Mouse (Mus musculus) liver, embryonic 12.5 days (tissue): Measurements from ENCODE around the gene Fam151a. TPM values are rescaled to one million over a fixed set of nuclear protein-coding genes. Genes with fewer than 3 reads are reported as not detected.
"Not testable (repeated sequence)": the region's sequence is repeated elsewhere in the genome, so short reads cannot be mapped to it uniquely, and the experiment has no call there.

Source experiments
- ATAC-seq: fragments of 200-750 bp; cut with Nextera tagmentation; 2 replicates; pipeline ENCODE4 v1.8.0; 2017; ENCODE audit warnings: moderate number of reproducible peaks, mild to moderate bottlenecking, moderate library complexity
- H3K27ac ChIP-seq: fragments of 300-500 bp; sonication (generic); 2 replicates; pipeline ENCODE4 v1.5.1; 2016; ENCODE audit warnings: mild to moderate bottlenecking
- H3K27me3 ChIP-seq: fragments of 300-500 bp; sonication (generic); replicated peaks from 2 replicates; pipeline ENCODE4 v1.6.1; 2016; ENCODE audit warnings: mild to moderate bottlenecking, moderate library complexity
- H3K36me3 ChIP-seq: fragments of 300-500 bp; sonication (generic); 2 replicates; pipeline ENCODE4 v1.6.1; 2016; ENCODE audit warnings: mild to moderate bottlenecking, moderate library complexity
- H3K4me1 ChIP-seq: fragments of 300-500 bp; sonication (generic); 2 replicates; pipeline ENCODE4 v1.6.1; 2016
- H3K4me2 ChIP-seq: fragments of 300-500 bp; sonication (generic); 2 replicates; pipeline ENCODE4 v1.6.1; 2016; ENCODE audit warnings: mild to moderate bottlenecking, moderate library complexity
- H3K4me3 ChIP-seq: fragments of 300-500 bp; sonication (generic); 2 replicates; pipeline ENCODE4 v1.5.1; 2016; ENCODE audit warnings: mild to moderate bottlenecking, moderate library complexity
- H3K9ac ChIP-seq: fragments of 300-500 bp; sonication (generic); 2 replicates; pipeline ENCODE4 v1.6.1; 2016; ENCODE audit warnings: mild to moderate bottlenecking, moderate library complexity
- H3K9me3 ChIP-seq: fragments of 300-500 bp; sonication (generic); replicated peaks from 2 replicates; pipeline ENCODE4 v1.6.1; 2016; ENCODE audit warnings: mild to moderate bottlenecking, moderate library complexity
- WGBS: fragments of 180-500 bp; shearing (Covaris S2); methylation state at CpG from one replicate; pipeline ENCODE4 v1.1.7; 2016; ENCODE audit not compliant: insufficient replicate concordance; 5-methylcytosine and 5-hydroxymethylcytosine counted together
- polyA plus RNA-seq: library from polyadenylated mRNA; unstranded; fragments of >200 nt; fragmentation: Nextera tagmentation; extraction: Ambion mirVana; gene quantifications from 2 replicates; pipeline ENCODE4 v1.2.1, GENCODE M21; 2016

The Fam151a gene
- polyA plus RNA-seq, 1 experiment from 2014 or later, result not detected

GRCm38 (mm10) chr4:106730814-106731213, 2.9 kb upstream of the Fam151a start, which contains the start of gene Mroh7:
Gene Mroh7, minus strand, starts transcription at chr4:106730925.
- no peak within 1 kb of the TSS for H3K27ac ChIP-seq
- no peak within 1 kb of the TSS for H3K9ac ChIP-seq
- no peaks in the 10 kb centered on the region for H3K4me1 ChIP-seq
- no peak within 1 kb of the TSS for H3K4me3 ChIP-seq
- H3K4me2 ChIP-seq, result no peak within 1 kb of the TSS
- H3K9me3 ChIP-seq, result no peaks in the 10 kb centered on the region
- H3K36me3 ChIP-seq, result no peaks in the 10 kb centered on the region
- 68% methylated on average over 7 of the region's 7 CpGs for whole genome bisulfite sequencing
- ATAC-seq, result no peak
- peaks cover 8% of the 10 kb centered on the region; the same call in 1 of the 2 replicates for H3K27me3 ChIP-seq

DNA sequence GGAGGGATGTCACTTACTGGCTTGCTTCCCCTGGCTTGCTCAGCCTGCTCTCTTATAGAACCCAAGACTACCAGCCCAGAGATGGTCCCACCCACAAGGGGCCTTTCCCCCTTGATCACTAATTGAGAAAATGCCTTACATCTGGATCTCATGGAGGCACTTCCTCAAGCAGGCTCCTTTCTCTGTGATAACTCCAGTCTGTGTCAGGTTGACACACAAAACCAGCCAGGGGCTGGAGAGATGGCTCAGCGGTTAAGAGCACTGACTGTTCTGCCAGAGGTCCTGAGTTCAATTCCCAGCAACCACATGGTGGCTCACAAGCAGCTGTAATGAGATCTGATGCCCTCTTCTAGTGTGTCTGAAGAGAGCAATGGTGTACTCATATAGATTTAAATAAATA, 3.2 kb downstream of the Fam151a start:
- not testable (repeated sequence) for H3K27me3 ChIP-seq, H3K4me3 ChIP-seq, ATAC-seq, H3K9ac ChIP-seq, H3K4me1 ChIP-seq, H3K4me2 ChIP-seq, H3K9me3 ChIP-seq, H3K36me3 ChIP-seq, H3K27ac ChIP-seq
- 73% methylated on average over 1 of the region's 1 CpGs for WGBS

DNA sequence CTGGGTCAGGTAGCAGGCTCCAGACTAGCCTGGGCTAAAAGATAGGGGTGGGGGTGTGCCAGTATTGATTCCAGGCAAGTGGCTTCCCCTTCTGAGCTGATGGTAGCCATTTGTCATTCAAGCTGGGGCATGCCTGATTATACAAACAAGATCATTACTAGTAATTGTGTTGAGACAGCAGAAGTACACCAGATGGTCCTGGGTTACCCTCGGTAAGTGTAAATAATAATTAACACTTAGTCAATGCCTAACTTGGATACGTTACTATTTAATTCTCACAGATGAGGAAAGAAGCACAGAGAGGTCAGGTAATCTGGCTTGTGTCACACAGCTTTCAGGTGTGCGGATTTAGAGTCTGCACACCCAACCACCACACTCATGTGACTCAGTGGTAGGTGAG, 4.2 kb downstream of the Fam151a start:
- Histone ChIP-seq H3K9me3 (no peaks in the 10 kb centered on the region), H3K9ac (no peak overlapping the region), H3K4me3 (no peak overlapping the region), H3K4me1 (no peaks in the 10 kb centered on the region), H3K27me3 (no peaks in the 10 kb centered on the region), H3K4me2 (no peak overlapping the region), H3K36me3 (no peaks in the 10 kb centered on the region), H3K27ac (no peak overlapping the region)
- no peak for ATAC-seq
- WGBS, result 70% methylated on average over 3 of the region's 3 CpGs

DNA sequence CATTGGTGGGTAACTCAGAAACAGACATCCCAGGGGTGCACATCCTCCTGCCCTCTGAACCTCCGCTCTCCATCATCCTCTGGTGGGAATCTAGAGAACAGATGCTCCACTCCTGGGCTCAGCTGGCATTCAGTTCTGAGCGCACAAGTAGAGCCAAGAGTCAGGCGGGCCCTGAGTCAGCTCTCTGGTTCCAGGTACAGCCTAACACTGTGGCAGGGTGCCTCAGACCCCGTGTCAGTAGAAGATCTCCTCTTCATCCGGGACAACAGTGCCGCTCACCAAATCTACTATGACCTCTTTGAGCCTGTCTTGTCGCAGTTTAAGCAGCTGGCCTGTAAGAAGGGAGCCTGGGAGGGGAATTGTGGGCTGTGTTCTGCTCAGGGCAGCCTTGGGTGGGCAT, 12.2 kb downstream of the Fam151a start:
- Histone ChIP-seq H3K4me3 (no peak overlapping the region), H3K9me3 (no peaks in the 10 kb centered on the region), H3K36me3 (peaks cover 22% of the 10 kb centered on the region), H3K4me1 (peaks cover 8% of the 10 kb centered on the region), H3K4me2 (no peak overlapping the region), H3K27me3 (no peaks in the 10 kb centered on the region), H3K27ac (no peak overlapping the region), H3K9ac (no peak overlapping the region)
- no peak for ATAC-seq
- 66% methylated on average over 7 of the region's 7 CpGs for WGBS

- Histone ChIP-seq H3K4me2 (no peak overlapping the region), H3K4me1 (peaks cover 8% of the 10 kb centered on the region), H3K27me3 (no peaks in the 10 kb centered on the region), H3K36me3 (peaks cover 22% of the 10 kb centered on the region), H3K4me3 (no peak overlapping the region), H3K9me3 (no peaks in the 10 kb centered on the region), H3K9ac (no peak overlapping the region), H3K27ac (no peak overlapping the region)
- WGBS, result 71% methylated on average over 1 of the region's 1 CpGs
- no peak for ATAC-seq
Measured at GRCm38 (mm10) chr4:106747001-106747580, 13.4 kb downstream of the Fam151a start.

- peaks cover 36% of the 10 kb centered on the region for H3K36me3 ChIP-seq
- ATAC-seq, result peak; percentile 62
- 23% methylated on average over 7 of the region's 7 CpGs for WGBS
- H3K4me3 ChIP-seq, result no peak overlapping the region
- H3K27ac ChIP-seq, result no peak overlapping the region
- H3K9ac ChIP-seq, result no peak overlapping the region
- no peaks in the 10 kb centered on the region for H3K9me3 ChIP-seq
- H3K4me1 ChIP-seq, result peaks cover 8% of the 10 kb centered on the region
- no peaks in the 10 kb centered on the region for H3K27me3 ChIP-seq
- peak overlapping the region; percentile 23 for H3K4me2 ChIP-seq
Measured at GRCm38 (mm10) chr4:106749699-106750098, 16.0 kb downstream of the Fam151a start.

- no peak for ATAC-seq
- no peak overlapping the region for H3K4me3 ChIP-seq
- H3K27me3 ChIP-seq, result no peaks in the 10 kb centered on the region
- peaks cover 8% of the 10 kb centered on the region for H3K4me1 ChIP-seq
- no peak overlapping the region for H3K4me2 ChIP-seq
- peaks cover 47% of the 10 kb centered on the region for H3K36me3 ChIP-seq
- no peaks in the 10 kb centered on the region for H3K9me3 ChIP-seq
- H3K27ac ChIP-seq, result no peak overlapping the region
- 84% methylated on average over 6 of the region's 6 CpGs for WGBS
- H3K9ac ChIP-seq, result no peak overlapping the region
Measured at GRCm38 (mm10) chr4:106751726-106752125, 18.0 kb downstream of the Fam151a start.

DNA sequence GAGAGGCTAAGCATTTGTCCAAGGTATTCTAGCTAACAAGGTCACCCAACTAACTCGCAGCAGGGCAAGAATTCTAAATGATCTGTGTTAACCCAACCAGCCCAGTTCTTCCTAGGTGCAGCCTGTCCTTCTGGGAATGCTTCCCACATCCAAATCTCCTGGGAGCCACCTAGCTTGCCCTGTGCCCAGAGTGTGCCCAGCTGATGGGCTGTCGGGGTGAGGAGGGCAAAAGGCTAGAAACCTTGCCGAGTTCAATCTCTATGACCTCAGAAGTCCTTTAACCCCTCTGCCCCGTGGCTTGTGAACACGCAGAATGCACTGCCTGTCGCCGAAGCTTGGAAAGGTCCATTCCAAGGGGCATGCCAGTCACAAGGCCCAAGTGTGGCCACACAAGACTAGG, 30.5 kb downstream of the Fam151a start:
- no peak overlapping the region for H3K27ac ChIP-seq
- ATAC-seq, result no peak
- 72% methylated on average over 7 of the region's 7 CpGs for WGBS
- no peak overlapping the region for H3K4me2 ChIP-seq
- no peak overlapping the region for H3K9ac ChIP-seq
- no peaks in the 10 kb centered on the region for H3K4me1 ChIP-seq
- H3K9me3 ChIP-seq, result no peaks in the 10 kb centered on the region
- H3K27me3 ChIP-seq, result peaks cover 6% of the 10 kb centered on the region; the same call in 1 of the 2 replicates
- peaks cover 10% of the 10 kb centered on the region for H3K36me3 ChIP-seq
- H3K4me3 ChIP-seq, result no peak overlapping the region

GRCm38 (mm10) chr4:106769306-106769705, 35.6 kb downstream of the Fam151a start:
- H3K27ac ChIP-seq, result no peak overlapping the region
- WGBS, result 78% methylated on average over 2 of the region's 2 CpGs
- H3K36me3 ChIP-seq, result peaks cover 8% of the 10 kb centered on the region; the same call in 1 of the 2 replicates
- no peak overlapping the region for H3K4me3 ChIP-seq
- no peaks in the 10 kb centered on the region for H3K9me3 ChIP-seq
- H3K4me2 ChIP-seq, result no peak overlapping the region
- no peak overlapping the region for H3K9ac ChIP-seq
- H3K4me1 ChIP-seq, result no peaks in the 10 kb centered on the region
- ATAC-seq, result no peak
- no peaks in the 10 kb centered on the region for H3K27me3 ChIP-seq

DNA sequence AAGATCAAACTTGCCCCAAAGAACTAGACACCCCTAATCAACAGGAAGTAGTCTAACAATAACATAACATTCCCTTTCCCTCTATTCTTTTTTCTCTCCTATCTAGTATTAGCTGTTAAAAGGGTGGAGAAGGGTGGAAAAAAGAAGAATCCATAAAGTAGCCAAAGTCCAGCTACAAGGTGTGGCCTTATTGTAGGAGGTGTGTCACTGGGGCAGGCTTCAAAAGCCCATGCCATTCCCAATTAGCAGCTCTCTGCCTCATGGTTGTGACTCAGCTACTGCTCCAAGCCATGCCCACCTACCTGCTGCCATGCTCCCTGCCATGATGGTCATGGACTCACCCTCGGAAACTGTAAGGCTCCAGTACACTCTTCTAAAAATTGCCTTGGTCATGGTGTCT, 38.9 kb downstream of the Fam151a start:
- H3K4me3 ChIP-seq, result no peak overlapping the region
- H3K4me2 ChIP-seq, result no peak overlapping the region
- ATAC-seq, result no peak
- H3K27ac ChIP-seq, result no peak overlapping the region
- H3K27me3 ChIP-seq, result no peaks in the 10 kb centered on the region
- WGBS, result 91% methylated on average over 1 of the region's 1 CpGs
- no peak overlapping the region for H3K9ac ChIP-seq
- H3K36me3 ChIP-seq, result peaks cover 8% of the 10 kb centered on the region; the same call in 1 of the 2 replicates
- no peaks in the 10 kb centered on the region for H3K4me1 ChIP-seq
- no peaks in the 10 kb centered on the region for H3K9me3 ChIP-seq

DNA sequence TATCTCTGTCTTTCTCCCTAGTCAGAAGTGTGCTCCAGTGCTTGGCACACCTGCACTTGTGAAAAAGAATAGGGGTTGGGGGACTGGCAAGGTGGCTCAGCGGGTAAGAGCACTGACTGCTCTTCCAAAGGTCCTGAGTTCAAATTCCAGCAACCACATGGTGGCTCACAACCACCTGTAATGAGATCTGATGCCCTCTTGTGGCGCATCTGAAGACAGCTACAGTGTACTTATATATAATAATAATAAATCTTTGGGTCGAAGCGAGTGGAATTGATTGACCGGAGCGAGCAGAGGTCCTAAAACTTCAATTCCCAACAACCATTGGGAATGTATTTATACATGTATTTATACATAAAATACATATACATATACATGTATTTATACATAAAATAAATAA, 42.1 kb downstream of the Fam151a start:
- WGBS, result 82% methylated on average over 6 of the region's 6 CpGs
- H3K9me3 ChIP-seq, H3K27me3 ChIP-seq, H3K36me3 ChIP-seq, H3K4me2 ChIP-seq, H3K4me3 ChIP-seq, H3K27ac ChIP-seq, H3K9ac ChIP-seq, ATAC-seq: not testable (repeated sequence)
- H3K4me1 ChIP-seq, result peaks cover 13% of the 10 kb centered on the region

GRCm38 (mm10) chr4:106776998-106777397, 43.3 kb downstream of the Fam151a start:
- WGBS, result 49% methylated on average over 3 of the region's 3 CpGs
- no peak for ATAC-seq
- Histone ChIP-seq H3K4me2 (no peak overlapping the region), H3K27me3 (no peaks in the 10 kb centered on the region), H3K9ac (no peak overlapping the region), H3K4me3 (no peak overlapping the region), H3K27ac (no peak overlapping the region), H3K9me3 (no peaks in the 10 kb centered on the region), H3K36me3 (no peaks in the 10 kb centered on the region), H3K4me1 (peaks cover 13% of the 10 kb centered on the region)
